Mouse (Mus musculus): Measurements from ENCODE around the gene Arhgap35.
"Not testable (repeated sequence)": the region's sequence is repeated elsewhere in the genome, so short reads cannot be mapped to it uniquely, and the experiment has no call there.

Gene Arhgap35

GRCm38 (mm10) chr7:16606808-16607207 lies 8.0 kb downstream of the Arhgap35 start:
- DNase-seq (ENCODE audit: low read depth, low spot score): not testable (repeated sequence)

- DNase-seq (ENCODE audit: low read depth, low spot score): no peak
Measured at GRCm38 (mm10) chr7:16604141-16604540, 10.7 kb downstream of the Arhgap35 start.

- no peak for DNase-seq (ENCODE audit: low read depth, low spot score)
Measured at GRCm38 (mm10) chr7:16601683-16602102, 13.1 kb downstream of the Arhgap35 start.

- DNase-seq (ENCODE audit: low read depth, low spot score): no peak
Measured at GRCm38 (mm10) chr7:16599006-16599405, 15.8 kb downstream of the Arhgap35 start.

GRCm38 (mm10) chr7:16591292-16591691 lies 23.5 kb downstream of the Arhgap35 start:
- no peak for DNase-seq (ENCODE audit: low read depth, low spot score)

- DNase-seq (ENCODE audit: low read depth, low spot score): no peak
Measured at GRCm38 (mm10) chr7:16587649-16588048, 27.1 kb downstream of the Arhgap35 start.

- no peak for DNase-seq (ENCODE audit: low read depth, low spot score)
Measured at GRCm38 (mm10) chr7:16584384-16584783, 30.4 kb downstream of the Arhgap35 start.

- DNase-seq (ENCODE audit: low read depth, low spot score): no peak
Measured at GRCm38 (mm10) chr7:16583775-16584174, 31.0 kb downstream of the Arhgap35 start.

- DNase-seq (ENCODE audit: low read depth, low spot score): no peak
Measured at GRCm38 (mm10) chr7:16582299-16582698, 32.5 kb downstream of the Arhgap35 start.

GRCm38 (mm10) chr7:16581276-16582100 lies 33.3 kb downstream of the Arhgap35 start:
- DNase-seq (ENCODE audit: low read depth, low spot score): peak; percentile 9

- peak; percentile 17 for DNase-seq (ENCODE audit: low read depth, low spot score)
Measured at GRCm38 (mm10) chr7:16576719-16577118, 38.1 kb downstream of the Arhgap35 start.

GRCm38 (mm10) chr7:16571191-16571590 lies 43.6 kb downstream of the Arhgap35 start:
- DNase-seq (ENCODE audit: low read depth, low spot score): no peak

GRCm38 (mm10) chr7:16570737-16571136 lies 44.1 kb downstream of the Arhgap35 start:
- no peak for DNase-seq (ENCODE audit: low read depth, low spot score)

- DNase-seq (ENCODE audit: low read depth, low spot score): no peak
Measured at GRCm38 (mm10) chr7:16564491-16564890, 50.3 kb downstream of the Arhgap35 start.

GRCm38 (mm10) chr7:16557783-16558538 lies 56.8 kb downstream of the Arhgap35 start:
- no peak for DNase-seq (ENCODE audit: low read depth, low spot score)

GRCm38 (mm10) chr7:16557251-16557650 lies 57.5 kb downstream of the Arhgap35 start:
- no peak for DNase-seq (ENCODE audit: low read depth, low spot score)

GRCm38 (mm10) chr7:16554215-16554614 lies 60.6 kb downstream of the Arhgap35 start:
- no peak for DNase-seq (ENCODE audit: low read depth, low spot score)

GRCm38 (mm10) chr7:16551581-16551980 lies 63.2 kb downstream of the Arhgap35 start:
- no peak for DNase-seq (ENCODE audit: low read depth, low spot score)

- no peak for DNase-seq (ENCODE audit: low read depth, low spot score)
Measured at GRCm38 (mm10) chr7:16549299-16549698, 65.5 kb downstream of the Arhgap35 start.

- no peak for DNase-seq (ENCODE audit: low read depth, low spot score)
Measured at GRCm38 (mm10) chr7:16544770-16545169, 70.0 kb downstream of the Arhgap35 start.

GRCm38 (mm10) chr7:16537220-16537903 lies 77.4 kb downstream of the Arhgap35 start:
- no peak for DNase-seq (ENCODE audit: low read depth, low spot score)

GRCm38 (mm10) chr7:16525995-16526394 lies 88.8 kb downstream of the Arhgap35 start:
- no peak for DNase-seq (ENCODE audit: low read depth, low spot score)
